Mouse (Mus musculus) cortical plate, adult 2 months (tissue): ENCODE measurements around the gene Olfr530.

Experiments
- CTCF ChIP-seq: fragments of 200-500 bp; IDR thresholded peaks from 2 replicates; pipeline ENCODE4 v1.5.1; 2011; ENCODE audit warnings: mild to moderate bottlenecking, control low read depth, low read length; ENCODE audit not compliant: insufficient read depth; ENCODE audit errors: extremely low read depth
- POLR2A ChIP-seq: fragments of 200-500 bp; IDR thresholded peaks from 2 replicates; pipeline ENCODE4 v1.6.1; 2011; ENCODE audit warnings: mild to moderate bottlenecking, low read length, control low read depth; ENCODE audit not compliant: insufficient read depth; ENCODE audit errors: extremely low read depth

DNA sequence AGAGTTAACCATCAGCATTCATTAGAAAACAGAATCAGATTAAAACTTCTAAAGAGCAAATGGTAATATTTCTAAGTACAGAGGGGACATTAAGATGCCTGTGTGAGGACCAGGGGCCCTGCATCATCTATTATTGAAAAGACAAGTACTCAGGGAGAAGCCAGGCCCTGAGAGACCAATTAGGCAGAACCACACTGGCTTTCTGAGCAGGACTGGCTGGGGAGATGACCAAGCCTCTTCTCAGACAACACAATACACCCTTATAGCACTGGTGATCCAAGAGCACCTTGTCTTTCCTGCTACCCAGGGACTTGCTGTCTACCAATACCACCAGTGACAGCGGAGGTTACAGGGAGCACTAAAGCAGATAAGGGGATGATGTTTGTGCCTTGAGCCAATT, 26.7 kb upstream of the Olfr530 start, which contains the start of gene Olfr531:
- TF ChIP-seq CTCF (no peak), POLR2A (no peak)
